Mouse (Mus musculus) stomach, adult 2 months (tissue): ENCODE measurements around the gene Vmn1r112. TPM values are rescaled to one million over a fixed set of nuclear protein-coding genes. Genes with fewer than 3 reads are reported as not detected.

Experiments
- polyA plus RNA-seq: library from polyadenylated mRNA; depleted of rRNA; stranded (reverse); fragments of >200 nt; gene quantifications from 2 replicates; pipeline ENCODE4 v1.2.3, GENCODE M21; 2012; rRNA removed

The Vmn1r112 gene
- polyA plus RNA-seq = not detected in 2 replicates

DNA sequence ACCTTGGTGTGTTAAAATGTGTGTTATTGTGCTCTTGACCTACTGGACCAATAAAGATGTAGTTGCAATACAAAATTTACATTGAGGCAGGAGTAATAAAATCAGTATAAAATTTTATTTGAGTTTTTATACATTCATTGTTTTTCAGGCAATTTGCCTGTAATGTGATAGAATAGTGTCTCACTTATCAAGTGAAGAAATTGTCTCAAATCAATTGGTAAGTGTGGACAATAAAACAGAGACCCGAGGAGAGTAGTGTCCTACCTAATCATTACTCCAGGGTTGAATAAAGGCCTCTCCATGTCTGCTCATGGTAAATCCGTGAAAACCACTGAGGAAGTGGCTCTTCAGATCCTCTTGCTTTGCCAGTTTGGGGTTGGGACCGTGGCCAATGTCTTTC is at the start of gene Vmn1r112:
Vmn1r112 (plus strand) TSS at position 301 of the 400 bp plus-strand sequence.

GRCm38 (mm10) chr7:20730524-20730923 is 40.5 kb upstream of the Vmn1r112 start, which contains the start of gene Gm10668:
Gene Gm10668 (minus strand): TSS chr7:20730624.

DNA sequence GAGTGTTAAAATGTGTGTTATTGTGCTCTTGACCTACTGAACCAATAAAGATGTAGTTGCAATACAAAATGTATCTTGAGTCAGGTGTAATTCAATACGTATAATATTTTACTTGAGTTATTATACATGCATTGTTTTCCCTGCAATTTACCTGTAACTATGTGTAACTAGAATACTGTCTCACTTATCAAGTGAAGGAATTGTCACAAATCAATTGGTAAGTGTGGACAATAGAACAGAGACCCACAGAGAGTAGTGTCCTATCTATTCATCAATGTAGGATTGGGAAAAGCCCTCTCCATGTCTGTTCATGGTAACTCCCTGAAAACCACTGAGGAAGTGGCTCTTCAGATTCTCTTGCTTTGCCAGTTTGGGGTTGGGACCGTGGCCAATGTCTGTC is 16.0 kb downstream of the Vmn1r112 start, which contains the start of gene Vmn1r113:
Vmn1r113 (plus strand) TSS at position 301 of the 400 bp plus-strand sequence.

DNA sequence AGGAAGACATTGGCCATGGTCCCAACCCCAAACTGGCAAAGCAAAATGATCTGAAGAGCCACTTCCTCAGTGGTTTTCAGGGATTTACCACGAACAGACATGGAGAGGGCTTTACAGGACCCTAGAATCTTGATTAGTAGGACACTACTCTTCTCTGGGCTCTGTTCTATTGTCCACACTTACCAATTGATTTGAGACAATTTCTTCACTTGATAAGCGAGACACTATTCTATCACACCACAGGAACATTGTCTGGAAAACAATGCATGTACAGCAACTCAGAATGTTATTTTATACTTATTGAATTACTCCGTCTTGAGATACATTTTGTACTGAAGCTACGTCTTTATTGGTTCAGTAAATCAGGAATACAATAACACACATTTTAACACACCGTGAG is 41.1 kb downstream of the Vmn1r112 start, which contains the start of gene Vmn1r114:
Vmn1r114 (minus strand) TSS at position 101 of the 400 bp plus-strand sequence.

Other genes starting within 250 kb of the Vmn1r112 start
- gene Vmn1r104, start 237.3 kb upstream of the Vmn1r112 start, polyA plus RNA-seq = not detected in 2 replicates
- gene Gm5726, start 225.4 kb upstream of the Vmn1r112 start, polyA plus RNA-seq = not detected in 2 replicates
- gene Gm4141, start 194.9 kb upstream of the Vmn1r112 start, polyA plus RNA-seq = not detected in 2 replicates
- gene Gm4513, start 172.2 kb upstream of the Vmn1r112 start, polyA plus RNA-seq = not detected in 2 replicates
- not detected in 2 replicates for gene Vmn1r107, start 102.3 kb upstream of the Vmn1r112 start, polyA plus RNA-seq
- gene Vmn1r111, start 68.0 kb upstream of the Vmn1r112 start, polyA plus RNA-seq = not detected in 2 replicates
- gene Gm10668, start 40.6 kb upstream of the Vmn1r112 start, polyA plus RNA-seq = not detected in 2 replicates
- not detected in 2 replicates for gene Vmn1r113, start 16.1 kb downstream of the Vmn1r112 start, polyA plus RNA-seq
- gene Vmn1r114, start 41.0 kb downstream of the Vmn1r112 start, polyA plus RNA-seq = not detected in 2 replicates
- gene Vmn1r115, start 73.8 kb downstream of the Vmn1r112 start, polyA plus RNA-seq = not detected in 2 replicates
- gene Vmn1r116, start 101.1 kb downstream of the Vmn1r112 start, polyA plus RNA-seq = not detected in 2 replicates
- gene Vmn1r117, start 112.9 kb downstream of the Vmn1r112 start, polyA plus RNA-seq = not detected in 2 replicates
- not detected in 2 replicates for gene Vmn1r118, start 141.2 kb downstream of the Vmn1r112 start, polyA plus RNA-seq
- gene Vmn1r119, start 241.3 kb downstream of the Vmn1r112 start, polyA plus RNA-seq = not detected in 2 replicates